In genomic region chr5:125177481-125178134, GRCm38 (mm10) we compare ENCODE assay signal across 8 mouse cellular contexts. TPM values are rescaled to one million over a fixed set of nuclear protein-coding genes. Genes with fewer than 3 reads are reported as not detected.
DNase-seq lines count a peak whose midpoint lies in the region; ATAC-seq and TF ChIP-seq lines count a peak whose summit lies in the region.

No protein-coding gene starts in this region.

- H3K36me3 ChIP-seq in ES-E14 (ENCODE audit: control insufficient read depth, insufficient read depth, low read length, poor library complexity, severe bottlenecking), result peaks cover 1% of the 10 kb centered on the region; the same call in 1 of the 2 replicates
- no peaks in the 10 kb centered on the region for H3K36me3 ChIP-seq in hindbrain, embryonic 10.5 days
- no peaks in the 10 kb centered on the region for H3K36me3 ChIP-seq in lung, postnatal 0 days (ENCODE audit: insufficient read depth, low read length)

- peak overlapping the region; percentile 86 to 88 for H3K4me3 ChIP-seq in ES-E14 (ENCODE audit: insufficient read depth in 1 of 2, low read depth in 1 of 2, low read length in 2 of 2, poor library complexity in 1 of 2, severe bottlenecking in 1 of 2)
- H3K4me3 ChIP-seq in hindbrain, embryonic 10.5 days, result peak overlapping the region; percentile 65
- peak overlapping the region; percentile 87 for H3K4me3 ChIP-seq in lung, postnatal 0 days (ENCODE audit: low read depth, low read length)

- no peaks in the 10 kb centered on the region for H3K9me3 ChIP-seq in ES-E14 (ENCODE audit: control insufficient read depth, insufficient read depth, low read depth, low read length)
- H3K9me3 ChIP-seq in hindbrain, embryonic 10.5 days, result no peaks in the 10 kb centered on the region
- no peaks in the 10 kb centered on the region for H3K9me3 ChIP-seq in lung, postnatal 0 days (ENCODE audit: low read length)

- H3K27me3 ChIP-seq in hindbrain, embryonic 10.5 days (ENCODE audit: insufficient read depth, poor library complexity, severe bottlenecking), result peaks cover 17% of the 10 kb centered on the region
- no peaks in the 10 kb centered on the region for H3K27me3 ChIP-seq in lung, postnatal 0 days (replicated peaks; ENCODE audit: insufficient read depth, low read length)

- TF ChIP-seq EP300 in lung, postnatal 0 days (IDR thresholded peaks at IDR 0.05), result no peak

- in situ Hi-C loops in ES-E14 (cut with MboI; ENCODE audit: low sequenced_read_pairs in 2 of 2, unreplicated experiment in 2 of 2), result no loop called here

- DNase-seq in ES-E14 (ENCODE audit: low read depth, low spot score), result no peak
- DNase-seq in c-Kit-positive CD71-negative TER-119-negative erythroid progenitor cells, embryonic 14.5 days (ENCODE audit: low read depth), result peak; percentile 73
- peak; percentile 63 to 86 for DNase-seq in frontal cortex, adult 2 months (ENCODE audit: extremely low spot score in 1 of 2, low spot score in 1 of 2)
- DNase-seq in hindbrain, embryonic 10.5 days (ENCODE audit: low spot score), result peak; percentile 80
- DNase-seq in layer of hippocampus, postnatal 14 days (ENCODE audit: low spot score in 2 of 2), result peak; percentile 74 to 85
- DNase-seq in lung, postnatal 0 days (ENCODE audit: low spot score), result peak; percentile 93
- DNase-seq in ovary, postnatal 36 days (ENCODE audit: low spot score), result peak; percentile 80
- peak; percentile 84 to 86 for DNase-seq in thymus, postnatal 36 days

- peaks cover 2 to 39% of the 10 kb centered on the region in 2 experiments; a peak in 2 of 4 replicates for H3K4me1 ChIP-seq in ES-E14 (ENCODE audit: control insufficient read depth in 2 of 2, insufficient read depth in 2 of 2, low read length in 2 of 2, poor library complexity in 1 of 2)
- H3K4me1 ChIP-seq in hindbrain, embryonic 10.5 days (replicated peaks), result peaks cover 70% of the 10 kb centered on the region
- H3K4me1 ChIP-seq in lung, postnatal 0 days (ENCODE audit: insufficient read depth, low read depth, low read length), result peaks cover 38% of the 10 kb centered on the region

- H3K4me2 ChIP-seq in lung, postnatal 0 days (replicated peaks; ENCODE audit: low read depth, low read length), result peak overlapping the region; percentile 93

- under 1% methylated on average over 44 of the region's 44 CpGs for WGBS in hindbrain, embryonic 10.5 days
- WGBS in lung, postnatal 0 days, result under 1% methylated on average over 38 of the region's 44 CpGs

- peak; percentile 34 for ATAC-seq in lung, postnatal 0 days

- peak overlapping the region; percentile 10; the same call in 1 of the 2 replicates for H3K27ac ChIP-seq in ES-E14 (ENCODE audit: insufficient read depth, low read depth, low read length, poor library complexity, severe bottlenecking)
- H3K27ac ChIP-seq in hindbrain, embryonic 10.5 days, result peak overlapping the region; percentile 95
- H3K27ac ChIP-seq in lung, postnatal 0 days (ENCODE audit: low read length), result peak overlapping the region; percentile 90

- peak overlapping the region; percentile 71 for H3K9ac ChIP-seq in ES-E14 (ENCODE audit: insufficient read depth, low read depth, low read length, poor library complexity, severe bottlenecking)
- H3K9ac ChIP-seq in lung, postnatal 0 days (replicated peaks; ENCODE audit: low read depth), result peak overlapping the region; percentile 69

- peak; percentile 62 for TF ChIP-seq CTCF in lung, postnatal 0 days (IDR thresholded peaks at IDR 0.05)

TF ChIP-seq in ES-E14, 5 proteins besides CTCF, POLR2A, EP300 and RAD21:
- TF ChIP-seq MAFK (IDR thresholded peaks at IDR 0.05; ENCODE audit: insufficient read depth, low read depth, low read length) (no peak), CHD2 (IDR thresholded peaks at IDR 0.05; ENCODE audit: low read depth, low read length) (no peak), ZNF384 (IDR thresholded peaks at IDR 0.05; ENCODE audit: low read depth, low read length) (no peak), ZC3H11A (IDR thresholded peaks at IDR 0.05; ENCODE audit: borderline replicate concordance, low read depth, low read length) (no peak), HCFC1 (IDR thresholded peaks at IDR 0.05; ENCODE audit: borderline replicate concordance, insufficient read depth, low read length) (no peak)

RNA-seq across cellular contexts. Expression of gene Ncor2, which starts 1.4 kb away (rescaled TPM):
- total RNA-seq in ES-E14 (2012; rRNA removed), result 19.8 and 19.9 TPM in 2 replicates
- 115 and 145 TPM in 2 replicates for polyA plus RNA-seq in frontal cortex, adult 2 months (2012; rRNA removed)
- polyA plus RNA-seq in hindbrain, embryonic 10.5 days (2016; fragmentation: Nextera tagmentation; extraction: Ambion mirVana), result 18.1 and 19.7 TPM in 2 replicates
- 100 to 1,000 TPM; 238 to 254 TPM for total RNA-seq in layer of hippocampus, postnatal 14 days (2021)
- polyA plus RNA-seq in lung, postnatal 0 days (2015; fragmentation: Nextera tagmentation; extraction: Ambion mirVana), result 20.2 and 23.9 TPM in 2 replicates

Comparison
In these comparisons a context has a peak if more than half of its experiments do, and no peak if none do; other contexts are left out.
1. H3K27ac ChIP-seq: peak in every context shown above with its lines; median percentile 95 in hindbrain, embryonic 10.5 days; 90 in lung, postnatal 0 days; 10 in ES-E14.